Mouse (Mus musculus): ENCODE results near the gene Vwa3b. TPM values are rescaled to one million over a fixed set of nuclear protein-coding genes. Genes with fewer than 3 reads are reported as not detected.
A peak's percentile ranks its signal among the peaks of the same experiment; 100 is the strongest.

The Vwa3b gene
- total RNA-seq, 2 experiments from 2014 or later: 54.9 to 56.1 TPM

DNA sequence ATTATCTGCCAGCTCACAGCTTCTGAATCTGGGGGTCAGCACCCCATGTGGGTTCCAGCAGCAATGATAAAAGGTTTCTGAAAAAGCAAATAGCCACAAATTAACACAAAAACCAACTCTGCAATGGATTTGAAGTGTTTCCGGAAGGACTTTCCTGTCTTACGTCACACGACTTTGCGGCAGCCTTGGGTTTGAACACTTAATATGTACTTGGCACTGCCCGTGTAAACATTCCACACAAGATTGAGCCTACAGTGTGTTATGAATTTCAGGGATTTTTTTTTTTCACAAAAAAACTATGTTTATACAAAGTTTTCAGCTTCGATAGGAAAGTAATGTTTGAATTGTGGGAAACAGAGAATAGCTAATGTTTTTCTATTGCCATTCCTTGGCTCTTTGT is 7.4 kb upstream of the Vwa3b start:
- Histone ChIP-seq H3K27ac (no peak overlapping the region), H3K4me3 (no peak overlapping the region)
- no peak for DNase-seq
- TF ChIP-seq CTCF (IDR thresholded peaks at IDR 0.05): no peak
- intact Hi-C loops (cut with DNase I): no loop called here

DNA sequence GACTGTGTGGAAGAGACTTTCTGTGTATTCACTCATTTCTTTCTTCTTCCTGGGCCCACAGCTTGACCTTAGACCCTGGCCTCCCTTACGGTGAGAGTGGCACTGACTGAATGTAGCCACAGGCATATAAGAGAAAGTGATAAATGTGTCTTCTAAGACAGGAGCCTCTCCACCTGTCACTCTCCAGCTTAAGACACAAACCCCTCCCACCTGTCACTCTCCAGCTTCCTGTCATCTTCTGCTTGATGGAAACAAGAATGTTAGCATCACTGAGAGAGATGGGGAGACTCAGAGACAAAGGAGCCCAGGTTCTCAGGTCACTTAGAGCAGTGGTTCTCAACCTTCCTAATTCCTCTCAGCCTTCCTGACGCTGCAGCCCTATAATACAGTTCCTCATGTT is 3.7 kb upstream of the Vwa3b start:
- no peak for DNase-seq
- Histone ChIP-seq H3K4me3 (no peak overlapping the region), H3K27ac (no peak overlapping the region)
- intact Hi-C loops (cut with DNase I): no loop called here
- no peak for TF ChIP-seq CTCF (IDR thresholded peaks at IDR 0.05)

DNA sequence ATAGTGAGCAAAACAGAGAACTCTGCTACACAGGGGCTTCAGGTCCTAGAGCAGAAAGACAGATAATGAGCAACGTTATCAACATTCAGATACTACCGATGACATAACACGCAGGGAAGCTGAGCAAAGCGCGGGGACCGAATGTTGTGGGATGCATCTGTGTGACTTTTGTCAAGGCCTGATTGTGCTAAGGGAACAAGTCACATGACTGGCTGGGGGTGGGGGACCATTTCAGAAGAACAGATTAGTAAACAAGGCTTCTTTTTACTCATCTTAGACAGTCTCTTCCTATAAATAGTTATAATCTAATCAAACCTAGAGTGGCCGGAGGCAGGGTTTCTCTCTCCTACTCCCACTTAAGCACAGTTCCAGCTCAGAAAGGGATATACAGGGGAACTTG is 1.7 kb upstream of the Vwa3b start:
- no peak overlapping the region for H3K27ac ChIP-seq
- DNase-seq: no peak
- H3K4me3 ChIP-seq: no peak overlapping the region
- intact Hi-C loops (cut with DNase I): no loop called here
- TF ChIP-seq CTCF (IDR thresholded peaks at IDR 0.05): no peak

DNA sequence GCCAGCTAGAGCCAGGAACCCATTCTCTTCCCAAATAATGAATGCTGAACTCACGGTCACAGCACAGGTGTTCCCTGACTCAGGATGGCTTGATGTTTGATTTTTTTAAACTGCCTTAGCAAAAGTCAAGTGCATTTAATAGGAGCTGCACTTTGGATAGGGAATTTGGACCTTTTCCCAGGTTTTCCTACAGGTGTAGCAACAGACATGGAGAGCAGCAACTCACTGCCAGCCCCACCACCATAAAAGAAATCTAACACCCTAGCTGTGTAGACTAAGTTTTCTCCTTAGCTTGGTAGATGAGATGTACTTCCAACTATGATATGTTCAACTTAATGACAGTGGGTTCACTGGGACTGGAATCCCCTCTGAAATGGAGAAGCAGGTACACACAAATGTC is 1.0 kb upstream of the Vwa3b start:
- no peak for DNase-seq
- no peak for TF ChIP-seq CTCF (IDR thresholded peaks at IDR 0.05)
- Histone ChIP-seq H3K4me3 (no peak overlapping the region), H3K27ac (no peak overlapping the region)
- intact Hi-C loops (cut with DNase I): no loop called here

DNA sequence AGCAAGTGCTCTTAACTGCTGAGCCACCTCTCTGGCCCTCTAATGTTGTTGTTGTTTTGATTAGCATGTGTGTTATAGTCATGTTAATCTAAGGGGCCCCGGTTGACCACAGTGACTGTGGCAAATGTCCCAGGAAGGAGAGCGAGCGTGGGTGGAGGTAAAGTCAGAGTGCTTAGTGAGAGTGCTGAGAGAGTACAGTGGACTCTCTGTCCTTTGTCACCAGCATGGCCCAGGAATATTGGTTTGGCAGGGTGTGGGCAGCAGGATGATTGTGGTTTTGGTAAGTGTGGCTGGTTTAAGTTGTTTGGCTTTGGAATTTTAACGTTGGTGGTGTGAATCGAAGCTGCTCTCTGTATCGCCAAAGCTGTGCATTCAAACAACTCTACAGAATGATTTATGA is 470 bp downstream of the Vwa3b start:
- H3K27ac ChIP-seq: no peak overlapping the region
- DNase-seq: no peak
- no peak for TF ChIP-seq CTCF (IDR thresholded peaks at IDR 0.05)
- no peak overlapping the region for H3K4me3 ChIP-seq
- intact Hi-C loops (cut with DNase I): no loop called here

DNA sequence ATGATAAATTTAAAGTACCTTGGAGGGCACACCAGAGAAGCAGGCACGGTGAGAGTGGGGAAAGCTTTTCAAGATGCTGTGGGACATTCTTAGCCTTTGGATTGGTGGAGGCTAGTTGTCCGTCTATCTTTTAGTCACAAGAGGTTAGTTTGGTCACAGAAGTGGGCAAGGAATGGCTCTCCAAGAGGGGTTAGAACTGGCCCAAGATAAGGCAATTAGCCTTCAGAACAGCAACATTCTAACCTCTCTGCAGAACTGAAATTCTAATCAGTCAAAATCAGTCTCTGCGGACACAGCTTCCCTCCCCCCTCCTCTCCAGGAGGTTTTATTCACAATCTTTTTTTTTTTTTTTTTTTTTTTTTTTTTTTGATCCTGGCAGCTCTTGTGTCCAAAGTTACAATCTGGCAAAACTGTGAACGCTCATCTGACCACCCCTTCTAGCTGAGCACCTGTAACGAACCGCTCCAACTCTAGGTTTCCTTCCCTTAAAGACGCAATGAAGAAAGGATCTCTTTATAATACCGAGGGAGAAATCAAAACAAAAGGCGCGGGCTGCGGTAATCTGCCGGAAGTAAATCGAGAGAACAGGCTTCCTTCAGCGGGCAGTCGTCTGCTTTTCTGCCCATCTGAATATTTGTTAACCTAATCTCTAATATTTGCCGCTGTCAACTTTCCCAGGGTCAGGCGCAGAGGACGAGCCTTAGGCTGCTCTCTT is 2.2 kb downstream of the Vwa3b start:
- no peak for DNase-seq
- no peak for TF ChIP-seq CTCF (IDR thresholded peaks at IDR 0.05)
- intact Hi-C loops (cut with DNase I): no loop called here
- Histone ChIP-seq H3K27ac (peak overlapping the region; percentile 81), H3K4me3 (peak overlapping the region; percentile 79)

DNA sequence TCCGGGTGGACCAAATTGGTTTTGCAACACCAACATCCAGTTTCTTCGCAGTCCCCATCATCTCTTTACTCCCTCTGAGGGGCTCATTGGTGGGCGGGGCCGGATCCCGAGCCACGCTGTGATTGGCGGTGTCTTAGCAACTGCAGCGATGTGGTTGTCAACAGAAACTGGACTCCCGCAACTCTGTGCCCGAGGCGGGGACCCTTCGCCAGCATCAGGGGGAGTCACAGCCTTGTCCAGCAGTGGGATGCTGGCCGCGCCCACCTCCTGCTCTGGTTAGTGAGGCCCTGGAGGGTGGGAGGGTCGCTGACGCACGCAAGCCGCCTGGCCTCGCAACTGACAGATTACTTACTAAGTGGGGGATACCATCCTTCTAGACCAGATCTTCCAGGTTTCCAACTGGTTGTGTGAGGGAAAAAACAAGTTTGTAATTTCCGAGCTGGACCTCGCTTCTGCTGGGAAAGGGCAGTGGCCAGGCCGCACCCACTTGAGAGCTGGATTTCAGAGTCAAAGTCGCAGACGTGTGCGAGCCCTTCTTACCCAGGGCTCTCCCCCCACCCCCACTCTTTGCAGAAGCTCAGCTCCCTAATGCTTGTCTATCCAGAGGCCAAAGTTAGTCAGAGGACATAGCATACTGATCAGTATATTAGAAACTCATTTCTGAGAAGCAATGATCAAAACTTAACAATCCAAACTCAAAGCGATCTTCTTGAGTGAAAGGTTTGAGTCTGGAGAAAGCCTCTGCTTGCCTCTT is 2.9 kb downstream of the Vwa3b start:
- peak overlapping the region; percentile 79 for H3K4me3 ChIP-seq
- no peak for TF ChIP-seq CTCF (IDR thresholded peaks at IDR 0.05)
- H3K27ac ChIP-seq: peak overlapping the region; percentile 81
- DNase-seq: peak; percentile 88
- intact Hi-C loops (cut with DNase I): no loop called here

DNA sequence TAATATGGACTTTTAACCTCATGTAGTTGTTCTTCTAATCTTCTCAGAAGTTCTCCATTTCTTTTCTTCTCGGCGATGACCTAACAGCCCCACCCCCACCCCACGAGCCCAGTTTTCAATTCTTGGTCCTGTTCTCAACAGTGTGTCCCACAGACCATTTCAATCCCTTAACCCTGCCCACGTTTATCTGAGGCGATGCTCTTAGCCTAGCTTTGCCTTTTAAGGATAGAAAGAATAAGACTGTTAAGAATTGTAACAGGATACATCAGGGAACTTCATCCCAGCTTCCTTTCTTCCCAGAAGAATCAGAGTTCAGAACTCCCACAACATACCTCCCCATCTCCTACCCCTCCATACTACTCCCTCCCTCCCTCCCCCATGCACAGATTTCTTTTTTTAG is 3.5 kb downstream of the Vwa3b start:
- no peak for TF ChIP-seq CTCF (IDR thresholded peaks at IDR 0.05)
- H3K27ac ChIP-seq: peak overlapping the region; percentile 81
- DNase-seq: no peak
- peak overlapping the region; percentile 79 for H3K4me3 ChIP-seq
- intact Hi-C loops (cut with DNase I): loop anchor here (5.0 kb wide), 1 partner anchor 47 kb away; no protein-coding TSS in a partner anchor

DNA sequence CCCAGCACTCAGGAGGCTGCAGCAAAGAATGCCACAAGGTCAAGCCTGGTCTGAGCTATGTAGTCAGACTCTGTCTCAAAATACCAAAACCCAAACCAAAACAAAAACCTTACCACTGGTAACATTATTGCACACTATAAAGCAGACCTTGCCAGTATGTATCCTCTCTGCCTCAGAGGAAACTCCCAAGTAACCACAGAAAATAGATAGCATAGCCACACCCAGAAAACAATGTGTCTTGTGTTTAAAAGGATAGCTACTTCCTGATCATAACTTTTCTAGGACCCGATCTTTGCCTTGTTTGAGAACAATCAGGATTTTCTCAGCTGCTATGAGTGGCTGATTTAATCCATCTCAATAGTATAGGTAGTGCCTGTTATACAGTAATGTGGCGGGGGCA is 4.3 kb downstream of the Vwa3b start:
- TF ChIP-seq CTCF (IDR thresholded peaks at IDR 0.05): no peak
- no peak for DNase-seq
- Histone ChIP-seq H3K27ac (peak overlapping the region; percentile 81), H3K4me3 (no peak overlapping the region)
- intact Hi-C loops (cut with DNase I): loop anchor here (5.0 kb wide), 1 partner anchor 47 kb away; no protein-coding TSS in a partner anchor

DNA sequence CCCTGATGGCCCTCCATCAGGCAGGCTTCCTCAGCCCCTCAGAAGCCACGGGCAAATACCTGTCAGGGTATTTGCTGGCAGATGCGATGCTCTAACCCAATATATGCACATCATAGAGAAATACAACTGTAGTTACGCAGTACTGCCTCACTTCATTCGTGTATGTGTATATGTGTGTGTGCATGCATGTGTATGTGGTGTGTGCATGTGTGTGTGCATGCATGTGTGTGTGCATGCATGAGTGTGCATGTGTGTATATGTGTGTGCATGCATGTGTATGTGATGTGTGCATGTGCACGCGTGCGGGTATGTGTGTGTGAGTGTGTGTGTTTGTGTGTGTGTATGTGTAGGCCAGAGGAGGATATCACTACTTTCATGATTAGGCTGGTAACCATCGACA is 9.5 kb downstream of the Vwa3b start:
- no peak for DNase-seq
- TF ChIP-seq CTCF (IDR thresholded peaks at IDR 0.05): no peak
- intact Hi-C loops (cut with DNase I): no loop called here

DNA sequence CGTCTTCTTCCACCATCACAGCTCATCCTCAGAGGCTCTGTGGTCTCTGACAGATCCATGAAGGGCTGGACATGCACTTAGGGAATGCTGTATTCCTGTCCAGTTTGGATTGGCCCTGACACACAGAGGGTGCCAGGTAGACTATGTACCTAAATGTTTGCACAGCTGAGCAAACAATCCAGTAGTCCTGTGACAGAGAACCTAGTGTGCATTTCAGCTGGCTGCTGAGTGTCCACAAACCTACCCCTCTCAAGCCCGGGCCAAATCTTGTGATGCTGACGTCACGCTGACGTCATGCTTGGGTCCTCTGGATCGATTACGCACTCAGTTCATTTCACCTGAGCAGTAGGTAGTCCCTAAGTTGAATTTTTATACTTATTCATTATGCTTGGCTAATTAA is 14.7 kb downstream of the Vwa3b start:
- DNase-seq: no peak
- H3K4me3 ChIP-seq: no peak overlapping the region
- TF ChIP-seq CTCF (IDR thresholded peaks at IDR 0.05): no peak
- intact Hi-C loops (cut with DNase I): no loop called here
- H3K27ac ChIP-seq: no peak overlapping the region

More for the DNA sequence above, 9.5 kb downstream of the Vwa3b start:
- no peak overlapping the region for H3K4me3 ChIP-seq
- no peak overlapping the region for H3K27ac ChIP-seq

DNA sequence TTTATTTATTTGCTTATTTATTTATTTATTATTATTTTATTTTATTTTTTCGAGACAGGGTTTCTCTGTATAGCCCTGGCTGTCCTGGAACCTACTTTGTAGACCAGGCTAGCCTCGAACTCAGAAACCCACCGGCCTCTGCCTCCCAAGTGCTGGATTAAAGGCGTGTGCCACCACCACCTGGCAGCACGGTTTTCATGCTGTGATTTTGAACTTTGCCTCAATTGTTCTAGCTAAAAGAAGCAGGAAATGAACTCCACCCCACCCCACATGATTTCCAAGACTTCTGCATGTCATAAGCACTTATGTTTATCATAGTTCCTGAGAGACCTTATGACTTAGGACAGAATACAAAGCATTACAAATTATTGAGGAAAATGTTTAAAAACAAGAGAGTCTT is 15.5 kb downstream of the Vwa3b start:
- intact Hi-C loops (cut with DNase I): no loop called here
- no peak for TF ChIP-seq CTCF (IDR thresholded peaks at IDR 0.05)
- H3K27ac ChIP-seq: no peak overlapping the region
- no peak for DNase-seq
- H3K4me3 ChIP-seq: no peak overlapping the region

DNA sequence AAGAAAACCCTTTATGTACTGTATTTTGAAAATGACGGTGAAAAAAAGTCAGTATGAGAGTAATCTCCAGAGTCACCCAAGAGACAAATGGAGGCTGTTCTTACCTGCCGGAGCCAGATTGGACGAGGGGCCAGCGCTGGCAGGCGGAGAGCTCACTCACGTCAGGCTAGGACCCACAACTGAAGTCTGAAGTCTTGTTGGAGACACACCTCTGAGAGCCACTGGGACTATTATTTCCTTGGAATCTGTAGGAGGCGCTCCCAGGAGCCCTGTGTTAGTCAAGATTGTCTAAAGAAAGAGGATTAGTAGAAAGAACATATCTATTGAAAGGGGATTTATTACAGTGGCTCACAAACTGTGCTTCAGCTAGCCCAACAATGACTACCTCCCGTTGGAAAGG is 16.4 kb downstream of the Vwa3b start:
- no peak for TF ChIP-seq CTCF (IDR thresholded peaks at IDR 0.05)
- Histone ChIP-seq H3K27ac (no peak overlapping the region), H3K4me3 (no peak overlapping the region)
- DNase-seq: no peak
- intact Hi-C loops (cut with DNase I): no loop called here

DNA sequence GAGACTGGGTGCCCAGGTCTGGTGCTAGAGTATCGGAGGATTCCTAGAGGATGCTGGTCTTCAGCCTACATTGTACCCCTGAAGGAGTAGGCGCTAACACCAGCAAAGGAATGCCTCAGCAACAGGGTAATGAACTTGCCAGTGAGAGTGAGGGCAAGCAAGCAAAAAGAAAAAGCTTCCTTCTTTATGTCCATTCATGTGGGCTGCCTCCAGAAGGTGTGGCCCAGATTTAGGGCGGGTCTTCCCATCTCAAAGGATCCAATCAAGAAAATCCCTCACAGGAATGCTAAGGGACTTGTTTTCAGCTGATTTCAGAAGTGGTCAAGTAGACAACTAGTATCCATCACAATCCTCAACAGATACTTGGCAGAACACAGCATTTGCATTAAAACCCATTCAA is 16.8 kb downstream of the Vwa3b start:
- Histone ChIP-seq H3K27ac (no peak overlapping the region), H3K4me3 (no peak overlapping the region)
- no peak for DNase-seq
- intact Hi-C loops (cut with DNase I): no loop called here
- no peak for TF ChIP-seq CTCF (IDR thresholded peaks at IDR 0.05)
